Mouse (Mus musculus) liver, embryonic 14.5 days (tissue): Measurements from ENCODE around the gene Ggt6.

Experiments
- CTCF ChIP-seq: IDR thresholded peaks from 2 replicates; pipeline ENCODE4 v1.5.1; 2016; ENCODE audit warnings: antibody characterized with exemption, low read depth, control low read depth
- EP300 ChIP-seq: IDR thresholded peaks from 2 replicates; pipeline ENCODE4 v1.6.1; 2016; ENCODE audit warnings: antibody characterized with exemption, low read depth

DNA sequence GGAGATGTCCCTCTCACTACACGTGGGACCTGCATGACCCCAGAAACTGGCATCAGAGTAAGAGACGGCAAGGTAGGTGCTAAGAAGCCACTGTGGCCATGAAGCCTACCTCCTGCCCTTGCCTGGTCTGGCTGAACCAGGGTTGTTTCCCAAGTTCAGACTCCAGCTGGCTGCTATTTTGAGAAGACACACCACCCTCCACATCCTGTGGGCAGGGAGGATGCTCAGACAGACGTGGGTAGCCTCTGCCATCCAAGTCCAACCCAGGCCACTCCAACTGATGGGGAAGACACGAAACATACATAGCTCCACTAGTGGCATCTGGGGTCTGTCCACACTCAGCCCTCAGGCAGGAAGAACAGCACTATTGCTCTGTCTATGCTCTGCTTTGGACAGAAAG lies 34.7 kb downstream of the Ggt6 start:
- TF ChIP-seq CTCF (no peak), EP300 (no peak)
